Mouse (Mus musculus) hindbrain, embryonic 11.5 days (tissue): ENCODE measurements around the gene Ugt1a10. TPM values are rescaled to one million over a fixed set of nuclear protein-coding genes. Genes with fewer than 3 reads are reported as not detected.

ENCODE experiments used
- ATAC-seq: fragments of 200-750 bp; cut with Nextera tagmentation; 2 replicates; pipeline ENCODE4 v1.8.0; 2017; ENCODE audit warnings: mild to moderate bottlenecking, moderate TSS enrichment, moderate library complexity; ENCODE audit not compliant: low FRiP score
- DNase-seq: peaks from one replicate; pipeline ENCODE4 v3.0.0-alpha.2; 2015; ENCODE audit warnings: low spot score
- H3K27ac ChIP-seq: fragments of 300-500 bp; sonication (generic); 2 replicates; pipeline ENCODE4 v1.5.1; 2014; ENCODE audit warnings: mild to moderate bottlenecking, low read depth, low read length
- H3K27me3 ChIP-seq: fragments of 300-500 bp; sonication (generic); 2 replicates; pipeline ENCODE4 v1.6.1; 2014; ENCODE audit warnings: mild to moderate bottlenecking, low read length, moderate library complexity, mixed read lengths; ENCODE audit not compliant: control insufficient read depth, insufficient read depth
- H3K36me3 ChIP-seq: fragments of 300-500 bp; sonication (generic); 2 replicates; pipeline ENCODE4 v1.6.1; 2014; ENCODE audit warnings: mild to moderate bottlenecking, low read length, moderate library complexity, mixed read lengths; ENCODE audit not compliant: control insufficient read depth, insufficient read depth
- H3K4me1 ChIP-seq: fragments of 300-500 bp; sonication (generic); replicated peaks from 2 replicates; pipeline ENCODE4 v1.6.1; 2014; ENCODE audit warnings: low read length, mixed read lengths; ENCODE audit not compliant: control insufficient read depth, insufficient read depth
- H3K4me2 ChIP-seq: fragments of 300-500 bp; sonication (generic); replicated peaks from 2 replicates; pipeline ENCODE4 v1.6.1; 2014; ENCODE audit warnings: mild to moderate bottlenecking, low read depth, low read length
- H3K4me3 ChIP-seq: fragments of 300-500 bp; sonication (generic); 2 replicates; pipeline ENCODE4 v1.5.1; 2014; ENCODE audit warnings: low read depth, low read length
- H3K9ac ChIP-seq: fragments of 300-500 bp; sonication (generic); 2 replicates; pipeline ENCODE4 v1.6.1; 2014; ENCODE audit warnings: low read depth, low read length
- H3K9me3 ChIP-seq: fragments of 300-500 bp; sonication (generic); 2 replicates; pipeline ENCODE4 v1.6.1; 2016; ENCODE audit warnings: low read length; ENCODE audit not compliant: control insufficient read depth
- WGBS: fragments of 180-500 bp; shearing (Covaris S2); extraction: QIAGEN DNeasy Blood & Tissue Kit; methylation state at CpG from one replicate; pipeline ENCODE4 v1.1.7; 2014; 5-methylcytosine and 5-hydroxymethylcytosine counted together
- polyA plus RNA-seq: library from polyadenylated mRNA; unstranded; fragments of >200 nt; fragmentation: Nextera tagmentation; extraction: Ambion mirVana; gene quantifications from 2 replicates; pipeline ENCODE4 v1.2.1, GENCODE M21; 2014

The Ugt1a10 gene
- polyA plus RNA-seq, 1 experiment from 2014 or later = not detected

DNA sequence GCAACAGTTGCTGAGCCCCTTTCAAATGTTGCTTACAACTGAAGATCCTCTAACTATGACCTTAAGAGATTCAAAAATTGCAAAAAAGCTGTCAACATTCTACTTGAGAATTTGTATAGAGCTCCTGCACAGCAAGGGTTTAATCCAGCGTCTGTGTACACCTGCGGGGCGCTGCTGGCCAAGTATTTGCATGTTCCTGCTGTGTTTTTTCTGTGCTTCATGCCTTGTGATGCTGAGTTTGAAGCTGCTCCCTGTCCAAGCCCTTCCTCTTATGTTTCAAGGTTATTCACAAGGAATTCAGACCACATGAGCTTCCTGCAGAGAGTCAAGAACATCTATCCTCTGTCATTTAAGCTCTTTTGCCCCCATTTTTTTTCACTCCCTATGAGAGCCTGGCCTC lies 136.9 kb downstream of the Ugt1a10 start:
- no peaks in the 10 kb centered on the region for H3K4me1 ChIP-seq
- H3K4me2 ChIP-seq = no peak overlapping the region
- no peaks in the 10 kb centered on the region for H3K27me3 ChIP-seq
- no peak overlapping the region for H3K27ac ChIP-seq
- WGBS = 67% methylated on average over 3 of the region's 3 CpGs
- DNase-seq (no peak), ATAC-seq (no peak)
- H3K9ac ChIP-seq = no peak overlapping the region
- no peaks in the 10 kb centered on the region for H3K36me3 ChIP-seq
- H3K9me3 ChIP-seq = no peaks in the 10 kb centered on the region
- H3K4me3 ChIP-seq = no peak overlapping the region

DNA sequence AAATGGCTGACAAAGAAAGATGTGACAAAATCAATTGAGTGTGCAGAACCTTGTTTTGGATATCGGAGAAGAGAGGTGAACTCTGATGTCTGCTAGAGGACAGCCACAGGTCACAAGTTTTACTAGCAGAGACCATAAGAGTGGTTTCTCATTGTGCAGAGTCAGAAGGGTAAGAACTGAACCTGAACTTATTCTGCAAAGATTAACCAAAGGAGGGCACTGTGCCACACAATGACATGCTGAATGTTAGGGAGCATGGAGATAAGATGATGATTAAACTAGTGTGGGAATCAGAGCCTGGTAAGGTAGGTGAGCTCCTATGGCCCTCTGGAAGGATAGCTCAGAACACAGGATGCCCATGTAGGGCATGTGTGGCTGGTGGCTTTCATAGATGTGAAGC lies 140.5 kb downstream of the Ugt1a10 start:
- ATAC-seq (no peak), DNase-seq (no peak)
- WGBS = 79% methylated on average over 1 of the region's 1 CpGs
- Histone ChIP-seq H3K9ac (no peak overlapping the region), H3K27me3 (no peaks in the 10 kb centered on the region), H3K4me3 (no peak overlapping the region), H3K4me2 (no peak overlapping the region), H3K4me1 (no peaks in the 10 kb centered on the region), H3K36me3 (no peaks in the 10 kb centered on the region), H3K27ac (no peak overlapping the region), H3K9me3 (no peaks in the 10 kb centered on the region)

DNA sequence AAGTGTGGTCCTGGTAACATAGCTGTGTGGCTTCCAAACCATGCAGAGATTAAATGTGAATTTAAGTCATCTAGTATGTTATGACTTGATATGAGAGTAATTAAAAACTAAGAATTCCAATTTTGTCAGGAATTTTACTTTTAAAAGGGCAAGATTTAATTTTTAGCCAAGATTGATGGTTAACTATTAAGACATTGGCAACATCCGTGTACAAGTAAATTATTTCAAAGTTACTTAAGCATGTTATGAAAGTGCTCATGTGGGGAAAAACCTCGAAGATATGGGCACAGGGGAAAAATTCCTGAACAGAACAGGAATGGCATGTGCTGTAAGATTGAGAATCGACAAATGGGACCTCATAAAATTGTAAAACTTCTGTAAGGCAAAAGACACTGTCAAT lies 142.3 kb downstream of the Ugt1a10 start:
- no peaks in the 10 kb centered on the region for H3K4me1 ChIP-seq
- no peak overlapping the region for H3K9ac ChIP-seq
- DNase-seq = no peak
- 76% methylated on average over 3 of the region's 3 CpGs for WGBS
- no peaks in the 10 kb centered on the region for H3K9me3 ChIP-seq
- H3K27me3 ChIP-seq = no peaks in the 10 kb centered on the region
- H3K4me2 ChIP-seq = no peak overlapping the region
- ATAC-seq = no peak
- H3K36me3 ChIP-seq = no peaks in the 10 kb centered on the region
- no peak overlapping the region for H3K27ac ChIP-seq
- no peak overlapping the region for H3K4me3 ChIP-seq

DNA sequence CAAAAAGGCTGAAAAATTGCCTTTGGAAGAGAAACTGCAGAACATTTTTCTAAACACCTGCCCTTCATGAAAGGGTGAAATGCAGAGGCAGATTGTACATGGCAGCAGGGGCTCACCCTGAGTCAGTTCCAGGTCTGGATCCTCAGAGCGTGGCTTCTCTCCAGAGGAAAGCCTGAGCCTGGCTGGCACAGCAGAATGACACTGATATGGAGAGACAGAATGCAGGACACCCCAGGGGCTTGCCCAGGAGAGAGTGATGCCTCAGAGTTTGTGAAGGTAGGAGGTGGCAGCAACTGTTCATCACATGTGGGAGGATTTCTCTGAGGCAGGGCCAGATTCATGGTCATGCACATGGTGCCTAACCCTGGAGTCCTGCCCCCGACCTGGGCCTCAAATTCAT lies 144.8 kb downstream of the Ugt1a10 start:
- WGBS = 72% methylated on average over 2 of the region's 2 CpGs
- H3K9ac ChIP-seq = no peak overlapping the region
- H3K4me2 ChIP-seq = no peak overlapping the region
- no peaks in the 10 kb centered on the region for H3K27me3 ChIP-seq
- H3K4me1 ChIP-seq = no peaks in the 10 kb centered on the region
- no peaks in the 10 kb centered on the region for H3K36me3 ChIP-seq
- no peaks in the 10 kb centered on the region for H3K9me3 ChIP-seq
- H3K4me3 ChIP-seq = no peak overlapping the region
- H3K27ac ChIP-seq = no peak overlapping the region
- ATAC-seq (no peak), DNase-seq (no peak)

DNA sequence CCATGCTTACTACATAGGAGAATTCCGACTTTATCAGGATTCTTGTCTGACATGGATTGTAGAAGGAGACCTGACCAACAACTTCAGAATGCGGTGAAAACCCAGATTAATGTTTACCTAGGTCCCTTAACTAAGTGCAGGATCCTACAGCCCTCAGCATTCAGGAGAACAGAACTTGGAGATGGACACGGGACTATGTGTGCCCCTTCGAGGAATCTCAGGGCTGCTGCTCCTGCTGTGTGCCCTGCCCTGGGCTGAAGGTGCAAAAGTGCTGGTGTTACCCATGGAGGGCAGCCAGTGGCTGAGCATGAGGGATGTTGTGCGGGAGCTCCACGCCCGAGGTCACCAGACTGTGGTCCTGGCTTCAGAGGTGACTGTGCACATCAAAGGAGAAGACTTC lies 145.3 kb downstream of the Ugt1a10 start, which contains the start of gene Ugt1a2:
Gene Ugt1a2 (plus strand): TSS at position 146 of the 400 bp plus-strand sequence.
- H3K9ac ChIP-seq = no peak within 1 kb of the TSS
- no peaks in the 10 kb centered on the region for H3K27me3 ChIP-seq
- no peaks in the 10 kb centered on the region for H3K9me3 ChIP-seq
- H3K4me3 ChIP-seq = no peak within 1 kb of the TSS
- ATAC-seq = no peak
- 79% methylated on average over 7 of the region's 7 CpGs for WGBS
- no peak within 1 kb of the TSS for H3K4me2 ChIP-seq
- no peak for DNase-seq
- no peaks in the 10 kb centered on the region for H3K36me3 ChIP-seq
- H3K27ac ChIP-seq = no peak within 1 kb of the TSS
- H3K4me1 ChIP-seq = no peaks in the 10 kb centered on the region

DNA sequence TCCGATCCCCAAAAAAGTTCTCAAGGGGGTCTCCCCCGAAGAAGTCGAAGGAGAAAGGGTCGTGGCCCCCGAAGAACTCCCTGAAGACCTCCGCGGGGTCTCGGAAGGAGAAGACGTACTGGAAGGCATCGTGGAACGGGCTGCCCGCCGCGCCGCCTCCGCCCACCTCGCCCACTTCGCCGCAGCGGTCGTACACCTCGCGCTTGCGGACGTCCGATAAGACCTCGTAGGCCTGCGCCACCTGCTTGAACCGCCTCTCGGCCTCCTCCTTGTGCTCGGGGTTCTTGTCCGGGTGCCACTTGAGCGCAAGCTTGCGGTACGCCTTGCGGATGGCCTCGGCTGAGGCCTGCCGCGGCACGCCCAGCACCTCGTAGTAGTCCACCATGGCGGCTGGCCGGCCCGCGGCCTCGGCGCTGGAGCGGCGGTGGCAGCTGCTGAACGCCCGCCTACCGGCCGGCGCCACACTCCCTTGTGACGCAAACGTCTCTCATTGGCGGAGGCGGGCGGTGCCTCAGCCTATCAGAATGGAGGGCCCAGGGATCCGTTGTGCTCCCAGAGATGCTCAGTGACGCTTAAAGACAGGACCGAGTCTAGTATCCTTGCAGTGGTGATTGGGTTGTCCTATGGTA lies 150.2 kb downstream of the Ugt1a10 start, which contains the start of gene Dnajb3:
Gene Dnajb3 (minus strand): TSS at position 489 of the 629 bp plus-strand sequence.
- DNase-seq (peak; percentile 90), ATAC-seq (peak; percentile 99)
- WGBS = 6% methylated on average over 55 of the region's 62 CpGs
- H3K4me3 ChIP-seq = peak within 1 kb of the TSS; percentile 39
- no peaks in the 10 kb centered on the region for H3K27me3 ChIP-seq
- no peaks in the 10 kb centered on the region for H3K36me3 ChIP-seq
- peak within 1 kb of the TSS; percentile 66 for H3K9ac ChIP-seq
- no peaks in the 10 kb centered on the region for H3K9me3 ChIP-seq
- no peaks in the 10 kb centered on the region for H3K4me1 ChIP-seq
- H3K27ac ChIP-seq = no peak within 1 kb of the TSS
- H3K4me2 ChIP-seq = peak within 1 kb of the TSS; percentile 63

DNA sequence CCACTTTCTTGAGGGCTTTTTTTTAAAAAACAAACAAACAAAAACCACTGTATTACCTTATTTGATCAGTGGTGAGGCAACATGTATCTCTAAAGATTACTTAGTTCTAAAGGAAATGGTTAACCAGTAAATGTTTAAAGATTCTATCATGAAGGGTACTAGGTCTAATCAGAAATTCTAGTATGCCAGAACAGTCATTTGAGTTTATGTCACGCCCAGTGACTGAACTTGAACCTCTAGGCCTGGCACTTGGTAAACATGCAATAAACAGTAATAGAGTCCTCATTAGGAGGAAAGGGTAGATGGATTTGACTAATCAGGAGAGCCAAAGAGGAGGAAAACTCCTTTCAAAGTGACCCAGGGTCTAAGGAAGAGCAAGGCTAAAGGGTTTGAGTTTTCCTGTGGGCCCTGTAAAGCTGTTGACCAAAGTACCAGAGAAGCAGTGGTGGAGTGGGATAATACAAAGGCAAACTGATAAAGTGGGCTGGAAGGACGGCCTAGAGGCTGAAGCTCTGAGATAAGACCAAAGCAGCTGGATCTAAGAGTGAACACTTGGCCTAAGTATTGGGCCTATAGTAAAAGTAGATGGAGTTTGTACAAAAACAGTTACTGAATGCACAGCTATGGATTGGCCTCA lies 151.8 kb downstream of the Ugt1a10 start:
- Histone ChIP-seq H3K27me3 (no peaks in the 10 kb centered on the region), H3K4me2 (no peak overlapping the region), H3K9ac (no peak overlapping the region), H3K36me3 (no peaks in the 10 kb centered on the region), H3K9me3 (peaks cover 7% of the 10 kb centered on the region), H3K4me3 (no peak overlapping the region), H3K4me1 (no peaks in the 10 kb centered on the region), H3K27ac (no peak overlapping the region)
- WGBS = 83% methylated on average over 2 of the region's 2 CpGs
- no peak for DNase-seq
- no peak for ATAC-seq

DNA sequence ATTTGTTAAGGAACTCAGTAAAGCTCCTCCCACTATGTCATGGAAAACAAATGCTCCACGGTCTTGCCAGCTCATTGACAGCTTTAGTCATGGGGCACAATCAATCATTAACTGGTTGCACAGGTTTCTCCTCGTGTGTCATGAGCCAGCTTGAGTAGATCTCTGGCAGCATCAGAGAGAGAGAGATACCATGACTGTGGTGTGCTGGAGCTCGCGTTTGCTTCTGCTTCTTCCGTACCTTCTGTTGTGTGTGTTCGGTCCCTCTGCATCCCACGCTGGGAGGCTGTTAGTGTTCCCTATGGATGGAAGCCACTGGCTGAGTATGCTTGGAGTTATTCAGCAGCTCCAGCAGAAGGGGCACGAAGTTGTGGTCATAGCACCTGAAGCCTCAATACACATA lies 156.6 kb downstream of the Ugt1a10 start, which contains the start of gene Ugt1a1:
Gene Ugt1a1 (plus strand): TSS at position 148 of the 400 bp plus-strand sequence.
- Histone ChIP-seq H3K9ac (no peak within 1 kb of the TSS), H3K4me3 (no peak within 1 kb of the TSS), H3K9me3 (peaks cover 51% of the 10 kb centered on the region), H3K4me2 (no peak within 1 kb of the TSS), H3K4me1 (no peaks in the 10 kb centered on the region), H3K27me3 (no peaks in the 10 kb centered on the region), H3K36me3 (no peaks in the 10 kb centered on the region), H3K27ac (no peak within 1 kb of the TSS)
- DNase-seq = peak; percentile 9
- ATAC-seq = no peak
- 69% methylated on average over 8 of the region's 8 CpGs for WGBS
